Mouse (Mus musculus): ENCODE results near the gene Exosc10. TPM values are rescaled to one million over a fixed set of nuclear protein-coding genes. Genes with fewer than 3 reads are reported as not detected.

Gene Exosc10
- polyA plus RNA-seq, 1 experiment from 2014 or later, result 61.2 TPM

DNA sequence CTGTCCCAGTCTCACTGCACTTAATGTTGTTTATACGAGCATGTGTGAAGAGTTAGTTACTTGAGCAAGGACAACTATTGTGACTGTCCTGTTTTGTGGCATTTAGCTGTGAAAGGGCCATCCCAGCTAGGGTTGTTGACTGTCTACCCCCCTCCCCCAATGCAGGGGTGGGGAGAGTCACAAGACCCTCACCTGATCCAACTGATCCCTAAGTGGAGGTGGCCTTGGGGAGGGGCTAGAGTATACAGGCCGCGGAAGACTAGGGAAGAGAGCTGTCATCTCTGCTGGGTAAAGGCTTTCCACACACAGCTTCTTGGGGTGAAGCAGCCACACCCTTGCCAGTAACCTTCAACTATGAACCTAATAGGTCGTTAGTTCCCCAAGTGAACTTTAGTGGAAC is 42.1 kb downstream of the Exosc10 start:
- Histone ChIP-seq H3K27me3 (ENCODE audit: control insufficient read depth, insufficient read depth, low read length) (no peaks in the 10 kb centered on the region), H3K4me2 (ENCODE audit: low read length) (no peak overlapping the region), H3K4me1 (ENCODE audit: control insufficient read depth in 2 of 2, insufficient read depth in 2 of 2, low read length in 2 of 2) (no peaks in the 10 kb centered on the region), H3K36me3 (ENCODE audit: control insufficient read depth, insufficient read depth, low read length) (peaks cover 31% of the 10 kb centered on the region), H3K27ac (replicated peaks in 1 of 2; ENCODE audit: control insufficient read depth in 1 of 2, insufficient read depth in 1 of 2, low read depth in 2 of 2, low read length in 2 of 2) (no peak overlapping the region), H3K4me3 (ENCODE audit: control insufficient read depth in 1 of 2, insufficient read depth in 1 of 2, low read depth in 1 of 2, low read length in 2 of 2) (no peak overlapping the region), H3K9ac (ENCODE audit: low read length) (no peak overlapping the region), H3K9me3 (ENCODE audit: control insufficient read depth, low read length) (no peaks in the 10 kb centered on the region)
- 90% methylated on average over 4 of the region's 4 CpGs for WGBS
- no peak for ATAC-seq (ENCODE audit: insufficient number of reproducible peaks, insufficient read depth, low FRiP score, low read depth)

DNA sequence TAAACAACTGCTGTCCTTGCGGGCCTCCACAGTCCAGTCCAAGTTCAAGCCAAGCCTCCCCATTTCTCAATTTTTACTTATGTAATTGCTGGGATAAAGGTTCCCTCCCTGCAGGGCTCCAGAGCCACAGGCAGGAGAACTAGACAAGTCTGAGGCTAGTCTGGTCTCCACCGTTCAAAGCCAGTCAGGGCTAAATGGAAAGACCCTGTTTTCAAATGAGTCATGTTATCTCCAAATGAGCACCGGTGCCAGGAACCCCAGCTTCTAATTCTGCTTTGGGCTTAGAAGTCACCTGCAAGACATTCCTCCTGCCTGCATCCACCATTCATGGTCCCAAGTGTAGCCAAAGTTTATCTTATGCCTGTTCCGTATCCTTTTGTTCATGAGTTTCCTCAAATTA is 43.6 kb downstream of the Exosc10 start:
- H3K27me3 ChIP-seq (ENCODE audit: control insufficient read depth, insufficient read depth, low read length), result no peaks in the 10 kb centered on the region
- no peaks in the 10 kb centered on the region for H3K9me3 ChIP-seq (ENCODE audit: control insufficient read depth, low read length)
- ATAC-seq (ENCODE audit: insufficient number of reproducible peaks, insufficient read depth, low FRiP score, low read depth), result no peak
- no peak overlapping the region for H3K27ac ChIP-seq (replicated peaks in 1 of 2; ENCODE audit: control insufficient read depth in 1 of 2, insufficient read depth in 1 of 2, low read depth in 2 of 2, low read length in 2 of 2)
- H3K4me1 ChIP-seq (ENCODE audit: control insufficient read depth in 2 of 2, insufficient read depth in 2 of 2, low read length in 2 of 2), result no peaks in the 10 kb centered on the region
- no peak overlapping the region for H3K4me2 ChIP-seq (ENCODE audit: low read length)
- 65% methylated on average over 4 of the region's 4 CpGs for WGBS
- no peak overlapping the region for H3K4me3 ChIP-seq (ENCODE audit: control insufficient read depth in 1 of 2, insufficient read depth in 1 of 2, low read depth in 1 of 2, low read length in 2 of 2)
- no peak overlapping the region for H3K9ac ChIP-seq (ENCODE audit: low read length)
- peaks cover 16% of the 10 kb centered on the region for H3K36me3 ChIP-seq (ENCODE audit: control insufficient read depth, insufficient read depth, low read length)

DNA sequence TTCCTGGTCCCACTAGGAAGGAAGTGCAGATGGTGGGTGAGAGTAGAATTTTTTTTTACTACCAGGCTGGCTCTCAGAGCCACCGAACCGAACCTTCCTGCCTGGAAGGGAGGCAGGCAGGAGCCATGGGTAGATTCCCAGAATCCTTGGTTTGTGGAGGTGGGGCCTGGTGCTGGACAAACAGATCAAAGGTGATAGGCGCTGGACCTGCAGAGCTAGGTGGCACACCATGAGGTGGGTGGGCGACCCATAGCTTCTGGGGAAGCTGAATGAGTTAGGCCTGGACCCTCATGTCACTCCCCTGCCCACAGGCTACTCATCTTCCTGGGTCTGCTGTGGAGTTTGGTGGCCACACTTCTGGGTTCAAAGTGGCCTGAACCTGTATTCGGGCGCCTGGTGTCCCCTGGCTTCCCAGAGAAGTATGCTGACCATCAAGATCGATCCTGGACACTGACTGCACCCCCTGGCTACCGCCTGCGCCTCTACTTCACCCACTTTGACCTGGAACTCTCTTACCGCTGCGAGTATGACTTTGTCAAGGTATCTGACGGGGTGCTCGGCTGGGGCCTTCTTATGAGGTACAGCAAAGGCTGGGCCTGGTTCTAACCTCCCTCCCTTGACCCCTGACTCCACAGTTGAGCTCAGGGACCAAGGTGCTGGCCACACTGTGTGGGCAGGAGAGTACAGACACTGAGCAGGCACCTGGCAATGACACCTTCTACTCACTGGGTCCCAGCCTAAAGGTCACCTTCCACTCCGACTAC is 44.3 kb downstream of the Exosc10 start, which contains the start of gene Masp2:
Masp2 (plus strand) TSS at position 198 of the 764 bp plus-strand sequence.
- no peak within 1 kb of the TSS for H3K27ac ChIP-seq (replicated peaks in 1 of 2; ENCODE audit: control insufficient read depth in 1 of 2, insufficient read depth in 1 of 2, low read depth in 2 of 2, low read length in 2 of 2)
- no peak within 1 kb of the TSS for H3K4me2 ChIP-seq (ENCODE audit: low read length)
- no peaks in the 10 kb centered on the region for H3K27me3 ChIP-seq (ENCODE audit: control insufficient read depth, insufficient read depth, low read length)

DNA sequence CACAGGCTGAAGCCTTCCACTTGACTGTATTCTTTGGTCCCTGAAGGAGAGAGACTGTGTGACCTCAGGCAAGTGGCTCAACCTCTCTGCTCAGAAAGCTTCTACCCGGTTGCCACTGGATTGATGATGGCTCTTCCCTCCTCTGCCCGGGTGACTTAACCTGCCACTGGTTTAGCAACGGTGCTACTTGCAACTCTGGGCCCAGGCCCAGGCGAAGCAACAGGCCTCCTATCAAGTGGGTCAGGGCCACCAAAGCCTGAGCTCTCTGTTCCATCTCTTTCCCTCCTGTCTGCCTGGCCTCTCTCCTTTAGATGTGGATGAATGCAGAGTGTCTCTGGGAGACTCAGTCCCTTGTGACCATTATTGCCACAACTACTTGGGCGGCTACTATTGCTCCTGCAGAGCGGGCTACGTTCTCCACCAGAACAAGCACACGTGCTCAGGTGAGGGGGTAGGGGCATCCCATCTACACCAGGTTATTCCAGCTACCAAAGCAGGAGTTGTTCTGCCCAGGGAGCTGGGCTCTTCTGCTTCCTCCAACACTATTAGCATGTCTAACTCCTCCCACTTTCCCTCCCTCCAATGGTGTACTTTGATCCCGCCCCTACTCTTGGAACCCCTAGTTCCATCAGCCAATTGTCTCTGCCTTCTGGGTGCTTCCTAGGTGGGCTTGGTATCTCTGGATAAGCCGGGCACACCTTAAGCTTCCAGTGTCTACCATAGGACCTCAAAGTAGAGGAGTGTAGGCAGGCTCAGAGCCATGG is 45.3 kb downstream of the Exosc10 start:
- ATAC-seq (ENCODE audit: insufficient number of reproducible peaks, insufficient read depth, low FRiP score, low read depth), result no peak
- Histone ChIP-seq H3K4me1 (ENCODE audit: control insufficient read depth in 2 of 2, insufficient read depth in 2 of 2, low read length in 2 of 2) (peaks cover 3 to 7% of the 10 kb centered on the region in 2 experiments; a peak in 2 of 4 replicates), H3K36me3 (ENCODE audit: control insufficient read depth, insufficient read depth, low read length) (0 out of 2 replicates have a peak, but pooled peaks cover 4% of the 10 kb centered on the region), H3K4me3 (ENCODE audit: control insufficient read depth in 1 of 2, insufficient read depth in 1 of 2, low read depth in 1 of 2, low read length in 2 of 2) (no peak overlapping the region), H3K4me2 (ENCODE audit: low read length) (no peak overlapping the region), H3K9ac (ENCODE audit: low read length) (no peak overlapping the region), H3K9me3 (ENCODE audit: control insufficient read depth, low read length) (no peaks in the 10 kb centered on the region), H3K27ac (replicated peaks in 1 of 2; ENCODE audit: control insufficient read depth in 1 of 2, insufficient read depth in 1 of 2, low read depth in 2 of 2, low read length in 2 of 2) (no peak overlapping the region), H3K27me3 (ENCODE audit: control insufficient read depth, insufficient read depth, low read length) (no peaks in the 10 kb centered on the region)
- 65% methylated on average over 10 of the region's 10 CpGs for WGBS

More for the DNA sequence above, 44.3 kb downstream of the Exosc10 start, which contains the start of gene Masp2:
- Histone ChIP-seq H3K4me3 (ENCODE audit: control insufficient read depth in 1 of 2, insufficient read depth in 1 of 2, low read depth in 1 of 2, low read length in 2 of 2) (no peak within 1 kb of the TSS), H3K4me1 (ENCODE audit: control insufficient read depth in 2 of 2, insufficient read depth in 2 of 2, low read length in 2 of 2) (no peaks in the 10 kb centered on the region), H3K9me3 (ENCODE audit: control insufficient read depth, low read length) (no peaks in the 10 kb centered on the region), H3K36me3 (ENCODE audit: control insufficient read depth, insufficient read depth, low read length) (peaks cover 9% of the 10 kb centered on the region; the same call in 1 of the 2 replicates), H3K9ac (ENCODE audit: low read length) (no peak within 1 kb of the TSS)
- 87% methylated on average over 14 of the region's 14 CpGs for WGBS
- no peak for ATAC-seq (ENCODE audit: insufficient number of reproducible peaks, insufficient read depth, low FRiP score, low read depth)

DNA sequence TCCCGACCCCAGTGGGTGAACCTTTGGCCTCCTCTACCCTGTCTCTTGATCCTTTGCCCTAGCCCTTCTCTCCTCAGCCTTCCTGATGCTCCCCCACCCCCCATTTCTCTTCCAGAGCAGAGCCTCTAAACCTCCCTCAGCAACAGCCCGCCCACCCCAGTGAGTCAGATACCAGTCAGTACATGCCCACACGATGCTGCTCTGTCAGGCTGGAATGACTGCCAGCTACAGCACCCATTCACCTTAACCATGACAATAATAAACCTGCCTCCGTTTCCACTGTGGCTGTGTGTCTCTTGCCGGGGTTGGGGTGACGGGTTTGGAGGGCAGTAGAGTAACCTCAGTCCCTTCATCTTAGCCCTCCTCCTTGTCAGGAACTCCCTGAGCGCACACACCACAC is 45.9 kb downstream of the Exosc10 start:
- Histone ChIP-seq H3K27me3 (ENCODE audit: control insufficient read depth, insufficient read depth, low read length) (no peaks in the 10 kb centered on the region), H3K4me3 (ENCODE audit: control insufficient read depth in 1 of 2, insufficient read depth in 1 of 2, low read depth in 1 of 2, low read length in 2 of 2) (no peak overlapping the region), H3K4me1 (ENCODE audit: control insufficient read depth in 2 of 2, insufficient read depth in 2 of 2, low read length in 2 of 2) (peaks cover 4 to 13% of the 10 kb centered on the region in 2 experiments; a peak in 3 of 4 replicates), H3K9ac (ENCODE audit: low read length) (no peak overlapping the region), H3K36me3 (ENCODE audit: control insufficient read depth, insufficient read depth, low read length) (peaks cover 1% of the 10 kb centered on the region; the same call in 1 of the 2 replicates), H3K9me3 (ENCODE audit: control insufficient read depth, low read length) (no peaks in the 10 kb centered on the region), H3K4me2 (ENCODE audit: low read length) (no peak overlapping the region), H3K27ac (replicated peaks in 1 of 2; ENCODE audit: control insufficient read depth in 1 of 2, insufficient read depth in 1 of 2, low read depth in 2 of 2, low read length in 2 of 2) (no peak overlapping the region)
- no peak for ATAC-seq (ENCODE audit: insufficient number of reproducible peaks, insufficient read depth, low FRiP score, low read depth)
- WGBS, result 75% methylated on average over 7 of the region's 7 CpGs

DNA sequence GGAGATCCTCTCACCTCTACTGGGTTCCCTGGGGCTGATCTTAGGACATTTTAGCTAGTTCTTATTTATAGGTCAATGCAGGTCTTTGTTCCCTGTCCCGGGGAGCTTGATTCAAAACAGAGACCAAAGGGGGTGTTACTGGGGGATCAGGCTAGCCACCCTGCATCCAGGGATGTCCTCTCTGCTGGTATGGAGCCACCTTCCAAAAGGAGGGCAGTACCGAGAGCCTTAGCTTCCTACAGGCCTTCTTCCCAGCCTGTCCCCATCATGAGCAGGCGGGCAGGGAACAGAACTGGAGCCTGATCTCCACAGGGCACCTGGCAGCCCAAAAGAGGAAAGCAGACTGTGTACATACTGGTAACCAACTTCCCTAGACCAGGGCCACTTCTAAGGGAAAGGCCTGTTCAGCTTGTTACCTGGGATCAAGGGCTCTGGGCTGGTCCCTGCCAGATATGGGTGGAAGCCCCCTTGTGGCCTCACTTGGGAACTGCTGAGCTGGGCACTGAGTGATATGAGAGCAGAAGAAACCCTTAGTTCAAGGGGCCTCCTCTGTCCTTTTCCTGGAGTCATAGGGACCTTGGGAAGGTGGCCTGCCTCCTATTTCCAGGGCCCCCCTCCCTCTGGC is 46.4 kb downstream of the Exosc10 start:
- Histone ChIP-seq H3K9me3 (ENCODE audit: control insufficient read depth, low read length) (no peaks in the 10 kb centered on the region), H3K4me1 (ENCODE audit: control insufficient read depth in 2 of 2, insufficient read depth in 2 of 2, low read length in 2 of 2) (peaks cover 4 to 13% of the 10 kb centered on the region in 2 experiments; a peak in 3 of 4 replicates), H3K27me3 (ENCODE audit: control insufficient read depth, insufficient read depth, low read length) (no peaks in the 10 kb centered on the region), H3K4me2 (ENCODE audit: low read length) (no peak overlapping the region), H3K27ac (replicated peaks in 1 of 2; ENCODE audit: control insufficient read depth in 1 of 2, insufficient read depth in 1 of 2, low read depth in 2 of 2, low read length in 2 of 2) (no peak overlapping the region), H3K4me3 (ENCODE audit: control insufficient read depth in 1 of 2, insufficient read depth in 1 of 2, low read depth in 1 of 2, low read length in 2 of 2) (no peak overlapping the region), H3K36me3 (ENCODE audit: control insufficient read depth, insufficient read depth, low read length) (peaks cover 7% of the 10 kb centered on the region; the same call in 1 of the 2 replicates), H3K9ac (ENCODE audit: low read length) (no peak overlapping the region)
- ATAC-seq (ENCODE audit: insufficient number of reproducible peaks, insufficient read depth, low FRiP score, low read depth), result no peak
- 87% methylated on average over 3 of the region's 3 CpGs for WGBS

DNA sequence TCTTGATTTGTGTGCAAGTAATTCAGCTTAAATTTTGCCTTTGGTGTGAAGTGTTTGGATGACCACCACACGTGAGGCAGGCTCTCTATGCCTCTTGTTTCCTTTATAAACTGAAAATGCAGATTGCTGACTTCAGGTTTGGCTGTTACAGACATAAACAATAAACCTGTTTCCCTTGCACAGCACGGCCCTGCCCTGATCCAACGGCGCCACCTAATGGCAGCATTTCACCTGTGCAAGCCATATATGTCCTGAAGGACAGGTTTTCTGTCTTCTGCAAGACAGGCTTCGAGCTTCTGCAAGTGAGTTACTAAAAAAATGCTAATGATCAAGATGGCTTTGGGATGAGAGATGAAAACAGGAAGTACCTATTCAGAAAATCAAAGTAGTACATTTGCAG is 49.5 kb downstream of the Exosc10 start:
- 28% methylated on average over 5 of the region's 5 CpGs for WGBS
- H3K9me3 ChIP-seq (ENCODE audit: control insufficient read depth, low read length), result no peaks in the 10 kb centered on the region
- H3K4me2 ChIP-seq (ENCODE audit: low read length), result no peak overlapping the region
- H3K27me3 ChIP-seq (ENCODE audit: control insufficient read depth, insufficient read depth, low read length), result no peaks in the 10 kb centered on the region
- no peak overlapping the region for H3K27ac ChIP-seq (replicated peaks in 1 of 2; ENCODE audit: control insufficient read depth in 1 of 2, insufficient read depth in 1 of 2, low read depth in 2 of 2, low read length in 2 of 2)
- peaks cover 35% of the 10 kb centered on the region for H3K36me3 ChIP-seq (ENCODE audit: control insufficient read depth, insufficient read depth, low read length)
- no peak for ATAC-seq (ENCODE audit: insufficient number of reproducible peaks, insufficient read depth, low FRiP score, low read depth)
- no peak overlapping the region for H3K4me3 ChIP-seq (ENCODE audit: control insufficient read depth in 1 of 2, insufficient read depth in 1 of 2, low read depth in 1 of 2, low read length in 2 of 2)
- peaks cover 4 to 21% of the 10 kb centered on the region in 2 experiments for H3K4me1 ChIP-seq (ENCODE audit: control insufficient read depth in 2 of 2, insufficient read depth in 2 of 2, low read length in 2 of 2)
- H3K9ac ChIP-seq (ENCODE audit: low read length), result no peak overlapping the region

Measured in heart, embryonic 14.5 days (tissue).